Mouse (Mus musculus) Muller cell, postnatal 12 days (primary cell): ENCODE measurements around the gene Gm9972.

Source experiments
- DNase-seq: peaks from one replicate; pipeline ENCODE4 v3.0.0-alpha.2; 2015; ENCODE audit errors: inconsistent ontology term

Gene Gm9972

DNA sequence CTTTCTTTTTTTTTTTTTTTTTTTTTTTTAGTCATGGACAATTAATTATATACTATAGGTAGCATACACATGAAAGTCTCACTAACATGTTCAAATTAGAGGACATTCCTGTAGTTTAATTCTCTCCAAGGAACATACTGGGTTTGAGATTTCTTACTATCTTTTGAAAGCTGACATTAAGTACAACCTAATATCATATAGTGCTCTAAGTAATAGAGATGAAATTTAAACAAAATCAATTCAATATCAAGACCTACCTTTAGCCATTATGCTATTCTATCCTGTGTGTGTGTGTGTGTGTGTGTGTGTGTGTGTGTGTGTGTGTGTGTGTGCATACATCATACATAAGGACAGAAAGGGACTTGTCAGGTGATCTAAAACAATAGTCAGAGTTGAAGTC lies at the start of gene Gm9972:
Gene Gm9972 (plus strand): TSS at position 301 of the 400 bp plus-strand sequence.
- DNase-seq: no peak

DNA sequence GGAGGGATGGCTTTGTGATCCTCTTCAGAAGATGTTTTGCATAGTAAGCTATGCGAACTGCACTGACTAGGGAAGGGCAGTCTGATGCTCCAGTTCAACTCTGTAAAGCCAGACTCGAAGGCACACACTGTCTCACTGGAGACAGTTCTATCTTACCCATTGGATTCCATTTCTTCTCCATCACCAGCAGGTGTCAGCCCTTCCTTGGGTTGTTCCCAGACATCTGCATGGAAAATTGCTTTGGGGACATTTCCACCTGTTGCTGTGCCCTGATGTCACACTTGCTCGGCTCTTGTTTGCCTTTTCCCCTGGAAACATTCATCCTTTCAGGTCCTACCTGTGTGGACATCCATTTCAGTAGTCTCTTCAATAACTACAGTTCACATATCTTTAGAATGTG lies 36.4 kb upstream of the Gm9972 start:
- peak; percentile 39 for DNase-seq

DNA sequence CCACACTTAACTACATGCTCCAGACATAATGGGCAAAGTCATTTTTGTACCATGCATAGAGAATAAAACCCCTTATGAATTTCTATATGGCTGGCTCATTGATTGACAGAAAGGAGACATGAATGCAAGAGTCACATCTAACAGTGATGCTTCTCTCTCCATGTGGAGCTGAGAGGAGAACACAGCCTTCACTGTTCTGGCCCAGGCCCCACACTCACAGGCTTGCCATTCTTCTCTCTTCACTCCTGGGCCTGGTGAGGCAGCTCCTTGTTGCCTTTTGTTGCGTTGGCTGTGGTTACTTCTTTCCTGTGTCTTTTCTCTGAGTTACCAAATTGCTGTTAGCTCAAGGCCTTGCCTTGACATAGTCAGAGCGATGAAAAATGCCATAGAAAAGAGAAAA lies 23.6 kb upstream of the Gm9972 start:
- DNase-seq: peak; percentile 10

DNA sequence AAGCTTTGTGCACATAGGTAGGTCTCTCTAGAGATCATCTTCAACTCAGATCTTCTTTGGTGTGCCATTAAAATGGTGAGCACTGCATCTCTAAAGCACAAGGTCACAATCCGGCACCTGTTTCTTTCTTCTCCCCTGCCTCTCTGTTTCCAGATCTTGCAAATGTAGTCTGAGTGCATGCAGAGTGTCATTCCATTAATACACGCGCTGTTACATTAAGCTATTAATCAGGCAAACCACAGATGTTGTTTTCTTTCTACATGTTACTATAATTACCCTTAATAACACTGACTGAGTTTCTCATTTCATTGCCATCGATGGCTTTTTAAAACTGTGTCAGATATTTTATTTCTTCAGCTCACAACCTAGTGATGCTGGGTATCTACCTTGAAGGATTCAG lies 22.6 kb upstream of the Gm9972 start:
- no peak for DNase-seq

DNA sequence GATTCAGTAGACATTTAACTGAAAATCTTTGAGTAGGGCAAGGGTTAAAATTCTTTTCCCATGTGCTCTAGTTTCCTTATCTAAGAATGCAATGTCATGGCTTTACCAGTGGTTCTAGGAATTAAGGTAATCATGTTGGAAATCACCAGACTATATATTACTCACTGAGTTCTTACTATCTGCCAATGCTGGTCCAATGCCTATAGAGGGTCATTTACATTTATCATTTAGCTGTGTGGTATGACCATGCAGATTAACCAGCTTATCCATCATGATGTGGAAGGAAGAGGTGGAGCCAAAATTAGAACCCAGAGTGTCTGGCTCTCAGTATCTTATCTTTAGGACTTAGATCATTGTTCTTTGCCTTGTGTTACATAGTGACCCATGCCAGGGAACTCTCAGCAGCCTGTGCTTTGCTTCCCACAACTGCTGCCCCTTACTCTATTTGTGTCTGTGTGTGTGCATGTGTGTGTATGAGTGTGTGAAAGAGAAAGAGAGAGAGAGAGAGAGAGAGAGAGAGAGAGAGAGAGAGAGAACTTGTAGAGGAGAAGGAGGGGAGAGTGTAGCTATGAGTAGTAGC lies 12.3 kb upstream of the Gm9972 start:
- DNase-seq: no peak

DNA sequence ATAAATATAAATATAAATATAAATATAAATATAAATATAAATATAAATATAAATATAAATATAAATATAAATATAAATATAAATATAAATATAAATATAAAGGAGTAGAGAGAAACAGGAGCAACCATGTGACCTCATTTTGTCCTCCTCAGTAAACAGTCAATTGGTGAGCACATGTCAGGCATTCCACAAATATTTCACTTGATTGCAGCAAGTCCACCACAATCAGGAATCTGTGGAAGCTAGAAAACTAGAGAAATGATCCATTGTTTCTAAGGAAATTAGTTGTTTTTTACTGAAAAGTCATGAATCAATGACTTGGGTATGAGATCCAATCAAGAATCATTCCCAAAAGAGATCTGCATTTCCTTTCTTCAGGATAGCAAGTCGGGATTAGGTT lies 5.7 kb upstream of the Gm9972 start:
- peak; percentile 80 for DNase-seq

DNA sequence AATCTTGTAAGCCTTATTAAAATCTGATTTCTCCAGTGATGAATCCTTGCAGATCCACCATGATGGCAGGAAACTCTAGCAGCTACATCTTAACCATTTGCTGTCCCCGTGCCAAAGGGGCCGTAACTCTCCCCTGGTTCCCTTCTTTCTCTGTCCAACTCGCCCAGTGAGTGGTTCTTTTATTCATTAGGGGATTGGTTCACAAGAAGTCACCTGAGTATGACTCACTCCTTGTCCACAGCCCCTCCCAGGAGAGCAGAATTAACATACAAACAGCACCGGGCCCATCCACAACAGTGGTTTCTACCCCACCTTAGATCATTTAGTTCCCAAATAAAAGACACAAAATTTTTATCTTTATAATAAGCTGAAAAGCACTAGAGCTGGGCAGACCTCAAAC lies 3.4 kb upstream of the Gm9972 start:
- no peak for DNase-seq

DNA sequence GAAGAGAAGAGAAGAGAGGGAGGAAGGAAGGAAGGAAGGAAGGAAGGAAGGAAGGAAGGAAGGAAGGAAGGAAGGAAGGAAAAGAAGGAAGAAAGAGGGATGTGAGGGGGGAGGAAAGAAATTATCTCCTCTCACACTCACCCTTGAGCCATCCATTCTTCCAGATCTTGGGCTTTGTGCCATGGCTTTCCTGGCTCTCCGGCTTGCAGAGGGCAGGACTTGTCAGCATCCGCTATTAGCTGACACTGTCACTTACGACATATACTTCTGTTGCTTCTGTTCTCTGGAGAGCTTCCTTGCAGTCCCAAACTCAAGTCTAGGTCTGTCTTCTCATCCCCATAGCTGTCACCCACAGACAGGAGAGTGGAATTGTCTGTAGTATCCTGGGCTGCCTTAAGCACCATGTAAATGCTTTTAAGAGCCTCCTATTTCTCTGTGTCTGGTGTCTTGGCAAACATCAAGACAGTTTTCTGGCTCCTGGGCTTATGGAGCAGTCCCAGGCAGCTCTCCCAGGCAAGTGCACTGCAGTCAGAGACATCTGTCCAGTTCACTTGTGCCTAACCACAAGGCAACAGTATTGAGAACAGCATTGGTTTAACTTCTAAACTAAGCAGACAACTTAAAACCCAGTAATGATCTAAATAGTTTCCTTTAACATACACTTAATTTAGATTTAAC lies 10.5 kb downstream of the Gm9972 start:
- DNase-seq: no peak

DNA sequence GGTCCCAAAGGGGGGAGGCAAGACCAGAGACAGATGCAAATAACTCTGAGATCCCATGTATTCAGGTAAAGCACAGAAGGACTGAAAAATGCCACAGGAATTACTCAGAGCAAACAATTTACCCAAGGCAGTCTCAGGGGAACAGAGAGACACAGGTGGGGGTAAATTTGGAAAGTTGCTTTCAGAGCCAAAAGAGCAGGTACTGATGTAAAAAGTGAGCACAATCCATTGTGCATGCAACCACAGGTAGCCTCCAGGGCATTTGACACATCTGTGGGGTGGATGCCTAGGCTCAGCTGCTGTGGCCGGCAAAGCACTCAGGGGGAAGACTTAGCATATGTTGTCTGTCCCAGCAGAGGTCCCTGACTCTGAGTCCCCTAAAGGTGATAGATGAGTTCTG lies 13.8 kb downstream of the Gm9972 start:
- no peak for DNase-seq

DNA sequence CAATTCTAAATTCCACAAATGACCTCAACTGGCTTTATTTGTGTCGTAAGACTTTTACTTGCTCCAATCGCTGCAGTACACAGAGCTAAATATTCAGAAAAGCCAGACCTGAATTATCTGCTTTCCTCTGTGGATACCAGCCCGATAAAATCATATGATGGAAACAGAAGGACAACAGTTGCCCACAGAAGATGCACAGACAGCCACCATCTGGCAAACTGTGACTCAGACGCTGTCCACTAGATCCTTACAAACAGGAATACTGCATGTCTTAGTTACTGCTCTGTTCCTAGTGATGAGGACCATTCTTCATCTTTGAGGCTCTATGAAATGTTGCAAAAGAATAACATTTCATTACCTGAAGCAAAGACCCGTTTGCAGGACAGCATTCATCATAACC lies 19.4 kb downstream of the Gm9972 start:
- no peak for DNase-seq

DNA sequence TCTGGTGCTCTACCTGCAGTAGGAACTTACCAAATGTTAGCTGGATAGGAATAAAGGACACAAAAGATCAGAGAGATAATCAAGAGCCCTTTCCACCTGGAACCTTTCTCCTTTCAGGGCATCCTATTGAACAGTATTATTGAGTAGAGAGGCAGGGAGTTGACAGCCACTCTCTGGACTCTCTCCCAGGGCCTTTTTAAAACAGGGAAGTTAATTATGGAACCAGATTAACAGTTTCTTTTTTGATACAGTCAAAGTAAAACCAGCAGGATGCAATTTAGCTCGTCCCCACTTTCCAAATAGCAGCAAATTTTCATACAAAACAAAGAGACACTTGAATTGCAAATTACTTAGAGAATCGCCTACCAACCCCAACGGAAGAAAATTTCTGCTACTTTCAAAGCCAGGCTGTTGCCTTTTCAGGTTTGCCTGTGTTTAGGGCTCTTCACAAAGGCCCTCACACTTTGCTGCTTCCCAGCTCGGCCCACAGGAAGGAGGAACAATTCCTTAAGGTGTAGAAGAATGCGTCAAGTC lies 24.0 kb downstream of the Gm9972 start:
- no peak for DNase-seq

DNA sequence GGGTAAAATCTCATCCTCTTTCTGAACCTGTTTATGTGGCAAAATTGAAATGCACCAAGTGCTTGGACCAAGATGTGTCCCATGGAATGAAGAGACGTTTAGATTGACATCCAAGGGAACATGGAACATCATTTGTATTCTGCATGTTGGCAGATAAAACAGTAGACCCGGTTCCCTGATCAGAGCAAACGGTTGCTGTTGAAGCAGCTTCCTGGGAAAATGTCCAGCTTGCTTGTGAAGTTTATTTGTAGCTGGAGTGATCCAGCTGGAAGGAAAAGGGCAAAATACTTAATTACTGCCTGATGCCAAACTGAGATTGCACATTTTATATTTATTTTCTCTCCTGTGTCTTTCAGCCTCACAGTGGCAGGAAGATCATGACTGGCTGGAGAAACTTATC lies 26.7 kb downstream of the Gm9972 start:
- peak; percentile 8 for DNase-seq

DNA sequence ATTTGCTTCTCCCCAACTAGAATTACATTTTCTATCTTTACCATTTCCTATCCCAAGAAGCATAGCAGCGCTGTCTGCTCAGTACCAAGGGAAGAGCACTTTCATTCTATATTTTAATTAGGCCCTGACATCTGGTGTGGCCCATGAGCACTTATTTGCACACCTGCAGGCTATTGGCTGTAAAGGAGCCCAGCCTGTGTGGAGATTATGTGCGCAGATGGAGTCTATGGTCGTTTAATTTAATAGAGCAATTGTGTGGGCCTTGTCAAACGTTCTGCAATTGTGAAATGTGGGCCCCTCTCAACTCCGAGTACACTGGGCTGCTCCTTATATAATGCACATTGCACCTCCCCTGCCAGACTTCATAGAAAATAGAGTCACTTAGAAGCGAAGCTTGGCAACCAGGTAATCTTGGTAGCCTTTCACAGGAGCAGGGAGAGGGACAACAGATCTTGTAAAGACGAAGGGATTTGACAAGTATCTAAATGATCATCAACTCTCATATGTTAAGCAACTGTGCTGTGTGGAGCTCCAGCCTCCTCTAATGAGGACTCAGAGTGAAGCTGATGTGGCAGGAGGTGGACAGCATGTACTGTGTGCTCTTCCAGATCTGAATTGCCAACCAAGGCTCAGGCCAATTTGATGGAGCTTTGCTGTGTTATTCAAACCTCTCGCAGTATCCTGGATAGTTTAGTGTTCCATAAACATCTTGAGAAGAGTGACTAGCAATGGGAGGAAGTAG lies 50.9 kb downstream of the Gm9972 start:
- DNase-seq: no peak
